Mouse (Mus musculus): ENCODE data around the gene Pglyrp2. TPM values are rescaled to one million over a fixed set of nuclear protein-coding genes. Genes with fewer than 3 reads are reported as not detected.

Gene Pglyrp2
- not detected in 2 replicates for total RNA-seq (2012; rRNA removed)

- H3K27ac ChIP-seq (ENCODE audit: insufficient read depth, low read depth, low read length, poor library complexity, severe bottlenecking) = no peak within 1 kb of the TSS
- H3K36me3 ChIP-seq (ENCODE audit: control insufficient read depth, insufficient read depth, low read length, poor library complexity, severe bottlenecking) = no peaks in the 10 kb centered on the region
- in situ Hi-C loops (cut with MboI; ENCODE audit: low sequenced_read_pairs in 2 of 2, unreplicated experiment in 2 of 2) = no loop called here
- H3K9me3 ChIP-seq (ENCODE audit: control insufficient read depth, insufficient read depth, low read depth, low read length) = no peaks in the 10 kb centered on the region
- TF ChIP-seq ZNF384 (IDR thresholded peaks at IDR 0.05; ENCODE audit: low read depth, low read length) = no peak
- no peak for TF ChIP-seq MAFK (IDR thresholded peaks at IDR 0.05; ENCODE audit: insufficient read depth, low read depth, low read length)
- TF ChIP-seq ZC3H11A (IDR thresholded peaks at IDR 0.05; ENCODE audit: borderline replicate concordance, low read depth, low read length) = no peak
- TF ChIP-seq HCFC1 (IDR thresholded peaks at IDR 0.05; ENCODE audit: borderline replicate concordance, insufficient read depth, low read length) = no peak
- no peak for TF ChIP-seq CHD2 (IDR thresholded peaks at IDR 0.05; ENCODE audit: low read depth, low read length)
- no peak within 1 kb of the TSS for H3K4me3 ChIP-seq (ENCODE audit: insufficient read depth in 1 of 2, low read depth in 1 of 2, low read length in 2 of 2, poor library complexity in 1 of 2, severe bottlenecking in 1 of 2)
- no peak within 1 kb of the TSS for H3K9ac ChIP-seq (ENCODE audit: insufficient read depth, low read depth, low read length, poor library complexity, severe bottlenecking)
- H3K4me1 ChIP-seq (ENCODE audit: control insufficient read depth in 2 of 2, insufficient read depth in 2 of 2, low read length in 2 of 2, poor library complexity in 1 of 2) = no peaks in the 10 kb centered on the region
- DNase-seq (ENCODE audit: low read depth, low spot score) = no peak
Measured at GRCm38 (mm10) chr17:32424034-32424433, at the start of gene Pglyrp2. Gene Pglyrp2, minus strand, starts transcription at chr17:32424167.

- Histone ChIP-seq H3K36me3 (ENCODE audit: control insufficient read depth, insufficient read depth, low read length, poor library complexity, severe bottlenecking) (no peaks in the 10 kb centered on the region), H3K27ac (ENCODE audit: insufficient read depth, low read depth, low read length, poor library complexity, severe bottlenecking) (no peak overlapping the region), H3K9ac (ENCODE audit: insufficient read depth, low read depth, low read length, poor library complexity, severe bottlenecking) (no peak overlapping the region), H3K4me3 (ENCODE audit: insufficient read depth in 1 of 2, low read depth in 1 of 2, low read length in 2 of 2, poor library complexity in 1 of 2, severe bottlenecking in 1 of 2) (no peak overlapping the region), H3K4me1 (ENCODE audit: control insufficient read depth in 2 of 2, insufficient read depth in 2 of 2, low read length in 2 of 2, poor library complexity in 1 of 2) (no peaks in the 10 kb centered on the region), H3K9me3 (ENCODE audit: control insufficient read depth, insufficient read depth, low read depth, low read length) (no peaks in the 10 kb centered on the region)
- in situ Hi-C loops (cut with MboI; ENCODE audit: low sequenced_read_pairs in 2 of 2, unreplicated experiment in 2 of 2) = no loop called here
- no peak for DNase-seq (ENCODE audit: low read depth, low spot score)
- TF ChIP-seq ZC3H11A (IDR thresholded peaks at IDR 0.05; ENCODE audit: borderline replicate concordance, low read depth, low read length) (no peak), ZNF384 (IDR thresholded peaks at IDR 0.05; ENCODE audit: low read depth, low read length) (no peak), MAFK (IDR thresholded peaks at IDR 0.05; ENCODE audit: insufficient read depth, low read depth, low read length) (no peak), CHD2 (IDR thresholded peaks at IDR 0.05; ENCODE audit: low read depth, low read length) (no peak), HCFC1 (IDR thresholded peaks at IDR 0.05; ENCODE audit: borderline replicate concordance, insufficient read depth, low read length) (no peak)
Measured at GRCm38 (mm10) chr17:32472176-32472575, 48.2 kb upstream of the Pglyrp2 start.

- Histone ChIP-seq H3K9me3 (ENCODE audit: control insufficient read depth, insufficient read depth, low read depth, low read length) (no peaks in the 10 kb centered on the region), H3K9ac (ENCODE audit: insufficient read depth, low read depth, low read length, poor library complexity, severe bottlenecking) (no peak overlapping the region), H3K36me3 (ENCODE audit: control insufficient read depth, insufficient read depth, low read length, poor library complexity, severe bottlenecking) (no peaks in the 10 kb centered on the region), H3K4me3 (ENCODE audit: insufficient read depth in 1 of 2, low read depth in 1 of 2, low read length in 2 of 2, poor library complexity in 1 of 2, severe bottlenecking in 1 of 2) (no peak overlapping the region), H3K27ac (ENCODE audit: insufficient read depth, low read depth, low read length, poor library complexity, severe bottlenecking) (no peak overlapping the region), H3K4me1 (ENCODE audit: control insufficient read depth in 2 of 2, insufficient read depth in 2 of 2, low read length in 2 of 2, poor library complexity in 1 of 2) (no peaks in the 10 kb centered on the region)
- no peak for TF ChIP-seq CHD2 (IDR thresholded peaks at IDR 0.05; ENCODE audit: low read depth, low read length)
- TF ChIP-seq ZNF384 (IDR thresholded peaks at IDR 0.05; ENCODE audit: low read depth, low read length) = no peak
- no peak for TF ChIP-seq HCFC1 (IDR thresholded peaks at IDR 0.05; ENCODE audit: borderline replicate concordance, insufficient read depth, low read length)
- TF ChIP-seq MAFK (IDR thresholded peaks at IDR 0.05; ENCODE audit: insufficient read depth, low read depth, low read length) = no peak
- no peak for TF ChIP-seq ZC3H11A (IDR thresholded peaks at IDR 0.05; ENCODE audit: borderline replicate concordance, low read depth, low read length)
- DNase-seq (ENCODE audit: low read depth, low spot score) = no peak
- in situ Hi-C loops (cut with MboI; ENCODE audit: low sequenced_read_pairs in 2 of 2, unreplicated experiment in 2 of 2) = no loop called here
Measured at GRCm38 (mm10) chr17:32470795-32471194, 46.8 kb upstream of the Pglyrp2 start.

GRCm38 (mm10) chr17:32468494-32468893 lies 44.5 kb upstream of the Pglyrp2 start:
- in situ Hi-C loops (cut with MboI; ENCODE audit: low sequenced_read_pairs in 2 of 2, unreplicated experiment in 2 of 2) = no loop called here
- no peak overlapping the region for H3K27ac ChIP-seq (ENCODE audit: insufficient read depth, low read depth, low read length, poor library complexity, severe bottlenecking)
- H3K4me3 ChIP-seq (ENCODE audit: insufficient read depth in 1 of 2, low read depth in 1 of 2, low read length in 2 of 2, poor library complexity in 1 of 2, severe bottlenecking in 1 of 2) = no peak overlapping the region; a peak in 1 of 4 replicates
- no peaks in the 10 kb centered on the region for H3K9me3 ChIP-seq (ENCODE audit: control insufficient read depth, insufficient read depth, low read depth, low read length)
- H3K36me3 ChIP-seq (ENCODE audit: control insufficient read depth, insufficient read depth, low read length, poor library complexity, severe bottlenecking) = no peaks in the 10 kb centered on the region
- TF ChIP-seq CHD2 (IDR thresholded peaks at IDR 0.05; ENCODE audit: low read depth, low read length) (no peak), ZC3H11A (IDR thresholded peaks at IDR 0.05; ENCODE audit: borderline replicate concordance, low read depth, low read length) (no peak), ZNF384 (IDR thresholded peaks at IDR 0.05; ENCODE audit: low read depth, low read length) (no peak), HCFC1 (IDR thresholded peaks at IDR 0.05; ENCODE audit: borderline replicate concordance, insufficient read depth, low read length) (no peak), MAFK (IDR thresholded peaks at IDR 0.05; ENCODE audit: insufficient read depth, low read depth, low read length) (no peak)
- H3K4me1 ChIP-seq (ENCODE audit: control insufficient read depth in 2 of 2, insufficient read depth in 2 of 2, low read length in 2 of 2, poor library complexity in 1 of 2) = no peaks in the 10 kb centered on the region
- DNase-seq (ENCODE audit: low read depth, low spot score) = no peak
- H3K9ac ChIP-seq (ENCODE audit: insufficient read depth, low read depth, low read length, poor library complexity, severe bottlenecking) = no peak overlapping the region

- TF ChIP-seq CHD2 (IDR thresholded peaks at IDR 0.05; ENCODE audit: low read depth, low read length) (no peak), ZNF384 (IDR thresholded peaks at IDR 0.05; ENCODE audit: low read depth, low read length) (no peak), ZC3H11A (IDR thresholded peaks at IDR 0.05; ENCODE audit: borderline replicate concordance, low read depth, low read length) (no peak), MAFK (IDR thresholded peaks at IDR 0.05; ENCODE audit: insufficient read depth, low read depth, low read length) (no peak), HCFC1 (IDR thresholded peaks at IDR 0.05; ENCODE audit: borderline replicate concordance, insufficient read depth, low read length) (no peak)
- H3K9me3 ChIP-seq (ENCODE audit: control insufficient read depth, insufficient read depth, low read depth, low read length) = no peaks in the 10 kb centered on the region
- in situ Hi-C loops (cut with MboI; ENCODE audit: low sequenced_read_pairs in 2 of 2, unreplicated experiment in 2 of 2) = no loop called here
- no peak for DNase-seq (ENCODE audit: low read depth, low spot score)
- peaks cover 4 to 12% of the 10 kb centered on the region in 2 experiments; a peak in 2 of 4 replicates for H3K4me1 ChIP-seq (ENCODE audit: control insufficient read depth in 2 of 2, insufficient read depth in 2 of 2, low read length in 2 of 2, poor library complexity in 1 of 2)
- no peak overlapping the region for H3K9ac ChIP-seq (ENCODE audit: insufficient read depth, low read depth, low read length, poor library complexity, severe bottlenecking)
- H3K4me3 ChIP-seq (ENCODE audit: insufficient read depth in 1 of 2, low read depth in 1 of 2, low read length in 2 of 2, poor library complexity in 1 of 2, severe bottlenecking in 1 of 2) = no peak overlapping the region
- H3K36me3 ChIP-seq (ENCODE audit: control insufficient read depth, insufficient read depth, low read length, poor library complexity, severe bottlenecking) = no peaks in the 10 kb centered on the region
- H3K27ac ChIP-seq (ENCODE audit: insufficient read depth, low read depth, low read length, poor library complexity, severe bottlenecking) = no peak overlapping the region
Measured at GRCm38 (mm10) chr17:32454997-32455396, 31.0 kb upstream of the Pglyrp2 start.

All from ES-E14 (cell line).